Mouse (Mus musculus): ENCODE measurements around the gene Zfp1.

Zfp1 gene

DNA sequence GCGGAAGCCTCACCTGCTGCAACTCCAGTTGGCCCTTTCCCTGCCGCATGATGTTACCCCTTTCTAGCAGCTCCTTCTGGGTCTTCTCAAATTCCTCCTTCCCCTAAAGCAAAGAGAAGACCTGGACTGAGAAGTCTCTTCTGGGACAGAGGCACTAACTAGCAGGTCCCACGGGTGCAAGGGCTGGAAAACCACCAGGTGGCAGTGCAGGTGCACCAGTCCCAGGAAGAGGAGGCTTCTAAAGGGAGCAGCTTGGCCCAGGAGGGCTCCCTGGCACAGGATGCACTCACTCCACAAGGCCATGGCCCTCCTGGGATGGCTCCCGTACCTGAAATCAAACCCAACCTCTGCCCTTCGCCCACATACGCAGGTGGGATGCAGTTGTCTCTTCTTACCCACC lies 69.4 kb downstream of the Zfp1 start:
- peak; percentile 35 to 57 for DNase-seq (ENCODE audit: low spot score in 2 of 2)

DNA sequence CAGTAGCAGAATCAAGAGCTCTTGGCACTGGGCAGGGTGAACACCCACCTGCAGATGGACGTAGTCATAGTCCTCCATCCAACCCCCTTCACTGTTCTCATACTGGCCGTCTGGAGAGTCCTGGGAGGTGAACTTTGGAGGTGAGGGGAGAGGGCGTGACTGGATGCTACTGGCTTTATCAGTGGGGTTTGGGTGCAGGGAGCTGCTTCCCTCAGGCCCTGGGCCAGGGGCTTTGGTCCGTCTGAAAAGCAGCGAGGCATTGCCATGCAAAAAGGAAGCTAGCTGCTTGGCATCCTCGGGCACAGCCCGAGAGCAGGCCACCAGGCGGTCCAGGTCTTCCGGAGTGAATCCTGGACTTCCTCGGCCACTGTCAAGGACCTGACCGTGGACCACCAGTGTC lies 70.1 kb downstream of the Zfp1 start:
- no peak for DNase-seq (ENCODE audit: low spot score in 2 of 2)

GRCm38 (mm10) chr8:111713817-111714216 lies 70.6 kb downstream of the Zfp1 start:
- no peak for DNase-seq (ENCODE audit: low spot score in 2 of 2)

DNA sequence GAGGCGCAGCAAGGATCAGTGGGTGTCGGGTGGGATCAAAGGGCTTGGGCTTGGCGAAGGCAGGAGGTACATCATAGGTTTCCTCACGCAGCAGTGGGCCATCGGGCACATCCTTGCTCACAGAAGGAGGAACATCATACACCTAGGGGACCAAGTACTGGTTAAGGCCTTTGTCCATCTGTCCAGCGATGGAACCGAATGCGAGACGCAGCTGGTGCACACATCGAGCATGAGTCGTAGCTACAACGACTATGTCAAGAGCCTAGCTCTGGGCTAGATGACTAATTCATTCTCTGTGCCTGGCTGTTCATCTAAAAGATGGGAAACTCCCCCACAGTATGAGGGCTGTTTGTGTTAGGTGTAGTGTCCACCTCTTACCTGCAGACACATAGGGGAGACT lies 71.1 kb downstream of the Zfp1 start:
- DNase-seq (ENCODE audit: low spot score in 2 of 2), result no peak

DNA sequence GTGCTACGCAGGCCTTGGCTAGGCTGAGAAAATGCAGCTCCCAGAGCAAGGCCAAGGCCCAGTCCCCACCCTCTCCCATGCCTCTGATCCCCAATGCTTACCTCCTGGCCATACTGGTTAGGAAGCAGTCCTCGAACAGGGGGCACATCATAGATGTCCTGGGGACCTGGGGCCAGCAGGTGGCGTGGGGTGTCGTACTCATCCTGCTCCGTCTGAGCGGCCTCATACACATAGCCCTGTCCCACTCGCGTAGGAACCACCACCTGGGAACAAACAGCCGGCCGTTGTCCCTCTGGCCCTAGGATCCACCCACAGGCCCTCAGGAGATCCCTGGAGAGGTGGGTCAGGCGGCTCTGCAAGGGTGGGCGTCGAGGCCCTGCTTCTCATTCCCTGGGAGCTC lies 72.3 kb downstream of the Zfp1 start:
- no peak for DNase-seq (ENCODE audit: low spot score in 2 of 2)

GRCm38 (mm10) chr8:111716603-111717487 lies 73.6 kb downstream of the Zfp1 start:
- DNase-seq (ENCODE audit: low spot score in 2 of 2), result no peak

GRCm38 (mm10) chr8:111717488-111717792 lies 74.2 kb downstream of the Zfp1 start:
- no peak for DNase-seq (ENCODE audit: low spot score in 2 of 2)

DNA sequence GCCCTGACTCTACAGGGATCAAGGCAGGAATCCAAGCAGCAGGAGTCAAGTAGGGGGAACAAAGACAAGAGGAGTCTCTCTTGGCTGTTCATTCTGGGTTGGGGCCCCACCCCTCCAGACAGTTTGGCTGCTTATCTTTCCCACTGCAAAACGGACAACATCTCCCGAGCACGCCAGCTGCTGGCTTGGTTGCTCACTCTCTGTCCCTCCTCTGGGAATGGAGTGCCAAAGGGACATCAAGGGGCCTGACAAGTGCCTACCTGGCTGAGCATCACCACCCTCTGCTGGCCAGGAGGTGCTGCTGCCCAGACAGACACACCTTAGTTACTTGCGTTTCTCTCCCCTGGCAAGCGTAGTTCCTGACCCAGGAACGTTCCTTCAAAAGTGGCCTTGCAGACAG lies 74.7 kb downstream of the Zfp1 start:
- DNase-seq (ENCODE audit: low spot score in 2 of 2), result no peak

DNA sequence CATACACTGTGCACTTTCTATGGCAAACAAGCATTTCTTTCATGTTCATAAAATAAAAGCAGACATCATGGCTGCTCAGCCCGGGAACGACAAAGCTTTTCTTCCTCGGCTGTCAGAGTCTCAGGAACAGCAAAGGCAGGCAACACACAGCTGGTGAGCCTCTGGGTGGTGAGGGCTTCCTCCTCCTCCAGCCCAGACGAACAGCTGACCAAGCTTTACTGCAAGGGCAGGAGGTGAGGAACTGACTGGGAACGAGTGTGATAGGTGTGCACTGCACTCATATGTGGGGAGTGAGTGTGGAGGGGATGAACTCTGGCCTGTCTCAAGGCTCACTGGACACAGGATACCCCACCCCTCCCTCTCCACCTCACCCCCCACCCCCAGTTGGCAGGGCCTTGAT lies 75.7 kb downstream of the Zfp1 start:
- DNase-seq (ENCODE audit: low spot score in 2 of 2), result no peak

GRCm38 (mm10) chr8:111720115-111720544 lies 76.9 kb downstream of the Zfp1 start:
- DNase-seq (ENCODE audit: low spot score in 2 of 2), result no peak

All from thymus, postnatal 10 days (tissue).